Mouse (Mus musculus): Measurements from ENCODE around the gene Gstt2.

DNA sequence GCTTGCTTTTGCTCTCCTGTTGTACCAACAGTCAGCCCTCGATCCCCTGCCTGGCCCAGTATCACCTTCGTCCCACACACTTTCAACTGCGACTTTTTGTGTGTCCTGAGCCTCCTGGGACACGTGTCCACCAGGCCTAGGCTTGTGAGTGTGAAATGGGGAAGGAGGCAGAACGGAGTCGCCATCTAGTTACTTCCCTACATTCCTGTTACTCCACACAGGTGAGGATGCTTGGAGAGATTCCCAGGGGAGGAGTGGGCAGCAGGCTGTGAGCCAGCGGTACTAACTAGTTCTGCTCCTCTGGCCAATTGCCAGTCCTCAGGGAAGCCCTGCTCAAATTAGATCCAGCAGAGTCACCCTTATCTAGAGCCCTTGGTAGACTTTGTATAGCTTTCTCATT is 23.5 kb upstream of the Gstt2 start:
- TF ChIP-seq EP300 (IDR thresholded peaks at IDR 0.05; ENCODE audit: low read depth) (no peak), CTCF (IDR thresholded peaks at IDR 0.05; ENCODE audit: low read depth) (no peak)

All from liver, postnatal 0 days (tissue).